Mouse (Mus musculus): Measurements from ENCODE around the gene Lrrk2. TPM values are rescaled to one million over a fixed set of nuclear protein-coding genes. Genes with fewer than 3 reads are reported as not detected.

Gene Lrrk2
- 4.3 and 8.4 TPM in 2 replicates for polyA plus RNA-seq (2015; fragmentation: Nextera tagmentation; extraction: Ambion mirVana)

GRCm38 (mm10) chr15:91672645-91673568, at the start of gene Lrrk2:
Lrrk2 (plus strand) TSS chr15:91673175.

GRCm38 (mm10) chr15:91837965-91838364, 165.0 kb downstream of the Lrrk2 start, which contains the start of gene Smgc:
Smgc (plus strand) TSS chr15:91838265.

Other genes starting within 250 kb of the Lrrk2 start
- gene Slc2a13, start 99.9 kb upstream of the Lrrk2 start, polyA plus RNA-seq (2015; fragmentation: Nextera tagmentation; extraction: Ambion mirVana): 2.2 and 3.1 TPM in 2 replicates
- not detected in 2 replicates for gene Smgc, start 165.1 kb downstream of the Lrrk2 start, polyA plus RNA-seq (2015; fragmentation: Nextera tagmentation; extraction: Ambion mirVana)